19 mouse cellular contexts compared by ENCODE assay signal in the genomic region with DNA sequence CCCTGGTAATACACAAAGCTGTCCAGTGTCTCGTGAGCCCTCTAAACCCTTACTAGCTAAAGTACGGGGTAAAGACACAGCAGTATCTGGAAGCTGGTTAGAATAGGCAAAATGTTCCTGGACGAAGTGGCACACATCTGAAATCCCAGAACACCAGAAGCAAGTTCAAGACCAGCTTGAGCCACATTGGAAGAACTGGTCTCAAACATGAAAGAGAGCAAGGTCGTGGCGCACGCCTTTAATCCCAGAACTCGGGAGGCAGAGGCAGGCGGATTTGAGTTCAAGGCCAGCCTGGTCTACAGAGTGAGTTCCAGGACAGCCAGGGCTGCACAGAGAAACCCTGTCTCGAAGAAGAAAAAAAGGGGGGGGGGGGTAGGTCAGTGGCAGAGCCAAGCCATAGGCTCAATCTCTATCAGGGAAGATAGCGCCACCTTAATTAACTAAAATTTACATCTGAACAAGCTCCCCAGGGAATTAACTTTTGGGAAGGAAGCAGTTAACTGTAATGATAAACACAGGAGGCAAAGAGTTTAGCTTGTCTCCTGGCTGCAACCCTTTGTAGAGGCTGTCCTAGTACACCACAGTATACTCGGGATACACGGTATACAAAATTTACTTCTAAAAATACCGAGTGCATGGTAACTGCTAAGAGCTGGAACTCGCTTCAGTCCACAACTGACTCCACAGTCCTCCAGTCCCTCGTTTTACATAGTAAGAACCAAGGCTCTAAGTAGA. TPM values are rescaled to one million over a fixed set of nuclear protein-coding genes. Genes with fewer than 3 reads are reported as not detected.
DNase-seq lines count a peak whose midpoint lies in the region; ATAC-seq lines count a peak whose summit lies in the region.
"Had no signal": no experiment of that assay in that cellular context is flagged by ENCODE, and none has a peak within 500 bp of the region (broad histone marks: within the 10 kb centered on the region; RNA-seq: fewer than 3 reads in every experiment).

No protein-coding gene starts in this region.

- H3K9me3 ChIP-seq in heart, embryonic 13.5 days = no peaks in the 10 kb centered on the region
- no peaks in the 10 kb centered on the region for H3K9me3 ChIP-seq in midbrain, embryonic 11.5 days (ENCODE audit: control insufficient read depth, low read length)
- no peaks in the 10 kb centered on the region for H3K9me3 ChIP-seq in midbrain, embryonic 15.5 days
- H3K9me3 ChIP-seq in limb, embryonic 10.5 days (replicated peaks) = no peaks in the 10 kb centered on the region
- H3K9me3 ChIP-seq in stomach, embryonic 16.5 days (replicated peaks; ENCODE audit: control insufficient read depth, low read length) = no peaks in the 10 kb centered on the region
- H3K9me3 ChIP-seq in forebrain, embryonic 10.5 days = no peaks in the 10 kb centered on the region
- H3K9me3 ChIP-seq: heart, embryonic 15.5 days; neural tube, embryonic 12.5 days had no signal

- H3K27me3 ChIP-seq in heart, embryonic 13.5 days (replicated peaks) = 0 out of 2 replicates have a peak, but pooled peaks cover 5% of the 10 kb centered on the region
- no peaks in the 10 kb centered on the region for H3K27me3 ChIP-seq in midbrain, embryonic 11.5 days (ENCODE audit: control insufficient read depth, insufficient read depth, low read length)
- no peaks in the 10 kb centered on the region for H3K27me3 ChIP-seq in midbrain, embryonic 15.5 days (replicated peaks)
- peaks cover 57% of the 10 kb centered on the region for H3K27me3 ChIP-seq in limb, embryonic 10.5 days (ENCODE audit: low read depth, poor library complexity, severe bottlenecking)
- no peaks in the 10 kb centered on the region for H3K27me3 ChIP-seq in stomach, embryonic 16.5 days (ENCODE audit: control insufficient read depth, insufficient read depth, low read length)
- peaks cover 39% of the 10 kb centered on the region for H3K27me3 ChIP-seq in forebrain, embryonic 10.5 days (ENCODE audit: poor library complexity, severe bottlenecking)
- H3K27me3 ChIP-seq: heart, embryonic 15.5 days; neural tube, embryonic 12.5 days had no signal

- no peak overlapping the region for H3K9ac ChIP-seq in heart, embryonic 13.5 days
- H3K9ac ChIP-seq in midbrain, embryonic 11.5 days (ENCODE audit: low read length) = no peak overlapping the region
- H3K9ac ChIP-seq in midbrain, embryonic 15.5 days = no peak overlapping the region
- H3K9ac ChIP-seq in stomach, embryonic 16.5 days (ENCODE audit: low read length) = 0 out of 2 replicates have a peak overlapping the region, but pooled peaks have one; percentile 0
- H3K9ac ChIP-seq: heart, embryonic 15.5 days; neural tube, embryonic 12.5 days had no signal

- H3K4me3 ChIP-seq in heart, embryonic 13.5 days = no peak overlapping the region
- H3K4me3 ChIP-seq in midbrain, embryonic 11.5 days (ENCODE audit: low read depth, low read length) = no peak overlapping the region
- no peak overlapping the region for H3K4me3 ChIP-seq in midbrain, embryonic 15.5 days
- H3K4me3 ChIP-seq in limb, embryonic 10.5 days = no peak overlapping the region
- no peak overlapping the region for H3K4me3 ChIP-seq in stomach, embryonic 16.5 days (replicated peaks; ENCODE audit: low read length)
- H3K4me3 ChIP-seq in forebrain, embryonic 10.5 days = no peak overlapping the region
- H3K4me3 ChIP-seq: heart, embryonic 15.5 days; neural tube, embryonic 12.5 days had no signal

- no peak for ATAC-seq in heart, embryonic 13.5 days (ENCODE audit: extremely low read depth, insufficient number of reproducible peaks, low FRiP score, low TSS enrichment)
- ATAC-seq in midbrain, embryonic 11.5 days (ENCODE audit: low FRiP score) = no peak
- ATAC-seq in midbrain, embryonic 15.5 days (replicated peaks) = no peak
- no peak for ATAC-seq in stomach, embryonic 16.5 days (ENCODE audit: insufficient read depth, low FRiP score)
- ATAC-seq: forebrain, embryonic 14.5 days; hindbrain, postnatal 0 days; midbrain, embryonic 16.5 days had no signal

- WGBS in heart, embryonic 13.5 days = 47% methylated on average over 15 of the region's 15 CpGs
- WGBS in midbrain, embryonic 11.5 days = 49% methylated on average over 15 of the region's 15 CpGs
- 53% methylated on average over 15 of the region's 15 CpGs for WGBS in midbrain, embryonic 15.5 days
- 36% methylated on average over 15 of the region's 15 CpGs for WGBS in limb, embryonic 10.5 days
- WGBS in stomach, embryonic 16.5 days = 51% methylated on average over 15 of the region's 15 CpGs
- 43% methylated on average over 15 of the region's 15 CpGs for WGBS in forebrain, embryonic 10.5 days

- intact Hi-C loops in heart, postnatal 25 days (cut with DNase I) = no loop called here

- peaks cover 48% of the 10 kb centered on the region for H3K36me3 ChIP-seq in heart, embryonic 13.5 days
- H3K36me3 ChIP-seq in midbrain, embryonic 11.5 days (ENCODE audit: control insufficient read depth, insufficient read depth, low read length) = no peaks in the 10 kb centered on the region
- H3K36me3 ChIP-seq in midbrain, embryonic 15.5 days (replicated peaks) = no peaks in the 10 kb centered on the region
- peaks cover 16% of the 10 kb centered on the region for H3K36me3 ChIP-seq in limb, embryonic 10.5 days
- H3K36me3 ChIP-seq in stomach, embryonic 16.5 days (ENCODE audit: control insufficient read depth, insufficient read depth, low read length) = peaks cover 16% of the 10 kb centered on the region
- H3K36me3 ChIP-seq in forebrain, embryonic 10.5 days (replicated peaks) = peaks cover 13% of the 10 kb centered on the region
- H3K36me3 ChIP-seq: heart, embryonic 15.5 days; neural tube, embryonic 12.5 days had no signal

- peaks cover 55% of the 10 kb centered on the region for H3K4me1 ChIP-seq in heart, embryonic 13.5 days
- H3K4me1 ChIP-seq in midbrain, embryonic 11.5 days (ENCODE audit: control insufficient read depth, insufficient read depth, low read length) = peaks cover 4% of the 10 kb centered on the region; the same call in 1 of the 2 replicates
- no peaks in the 10 kb centered on the region for H3K4me1 ChIP-seq in midbrain, embryonic 15.5 days
- peaks cover 50% of the 10 kb centered on the region for H3K4me1 ChIP-seq in limb, embryonic 10.5 days
- H3K4me1 ChIP-seq in stomach, embryonic 16.5 days (ENCODE audit: control insufficient read depth, insufficient read depth, low read length) = peaks cover 48% of the 10 kb centered on the region
- H3K4me1 ChIP-seq in forebrain, embryonic 10.5 days = peaks cover 60% of the 10 kb centered on the region

- peak overlapping the region; percentile 33; the same call in 1 of the 2 replicates for H3K4me2 ChIP-seq in heart, embryonic 13.5 days
- H3K4me2 ChIP-seq in midbrain, embryonic 11.5 days = no peak overlapping the region
- no peak overlapping the region for H3K4me2 ChIP-seq in midbrain, embryonic 15.5 days
- no peak overlapping the region for H3K4me2 ChIP-seq in stomach, embryonic 16.5 days (ENCODE audit: low read depth, low read length)
- H3K4me2 ChIP-seq: neural tube, embryonic 12.5 days had no signal

- DNase-seq in heart, postnatal 25 days (ENCODE audit: low spot score) = no peak
- peak; percentile 80 for DNase-seq in midbrain, embryonic 11.5 days (ENCODE audit: low spot score, missing footprints)
- no peak for DNase-seq in limb, embryonic 10.5 days (ENCODE audit: low spot score)
- no peak for DNase-seq in adrenal gland, postnatal 14 days
- no peak for DNase-seq in forebrain, embryonic 10.5 days (ENCODE audit: extremely low spot score, low spot score)
- DNase-seq: cerebellum, adult 9-10 months; gastrocnemius, postnatal 14 days; spleen, adult 18-20 months had no signal

- 0 out of 2 replicates have a peak overlapping the region, but pooled peaks have one; percentile 12 for H3K27ac ChIP-seq in heart, embryonic 13.5 days (replicated peaks)
- H3K27ac ChIP-seq in midbrain, embryonic 11.5 days (ENCODE audit: low read depth, low read length) = no peak overlapping the region
- H3K27ac ChIP-seq in midbrain, embryonic 15.5 days = no peak overlapping the region
- 0 out of 2 replicates have a peak overlapping the region, but pooled peaks have one; percentile 26 for H3K27ac ChIP-seq in limb, embryonic 10.5 days
- H3K27ac ChIP-seq in stomach, embryonic 16.5 days (ENCODE audit: low read length) = peak overlapping the region; percentile 90; the same call in 1 of the 2 replicates
- H3K27ac ChIP-seq in forebrain, embryonic 10.5 days = no peak overlapping the region
- H3K27ac ChIP-seq: heart, embryonic 15.5 days; hindbrain, postnatal 0 days; macrophage; neural tube, embryonic 12.5 days had no signal

RNA-seq across cellular contexts. Expression of a gene that starts 13.6 kb away (rescaled TPM):
- polyA plus RNA-seq in heart, embryonic 13.5 days (2015; fragmentation: Nextera tagmentation; extraction: Ambion mirVana) = 36.6 and 46.5 TPM in 2 replicates
- 10 to 100 TPM; 19.7 to 22.4 TPM for total RNA-seq in heart, postnatal 25 days (2021)
- polyA plus RNA-seq in midbrain, embryonic 11.5 days (2014; fragmentation: Nextera tagmentation; extraction: Ambion mirVana) = 9.7 and 9.9 TPM in 2 replicates
- 6.7 and 7.1 TPM in 2 replicates for polyA plus RNA-seq in midbrain, embryonic 15.5 days (2015; fragmentation: Nextera tagmentation; extraction: Ambion mirVana)
- polyA plus RNA-seq in limb, embryonic 10.5 days (2016; fragmentation: Nextera tagmentation; extraction: Ambion mirVana) = 22.1 and 24.2 TPM in 2 replicates
- polyA plus RNA-seq in stomach, embryonic 16.5 days (2015; fragmentation: Nextera tagmentation; extraction: Ambion mirVana) = 150 and 173 TPM in 2 replicates
- total RNA-seq in adrenal gland, postnatal 14 days (2021) = 153 and 208 TPM in 2 replicates
- polyA plus RNA-seq in forebrain, embryonic 10.5 days (2016; fragmentation: Nextera tagmentation; extraction: Ambion mirVana) = 19.6 and 22.7 TPM in 2 replicates

RNA-seq across cellular contexts. Expression of a gene that starts 25.1 kb away (rescaled TPM):
- polyA plus RNA-seq in heart, embryonic 13.5 days (2015; fragmentation: Nextera tagmentation; extraction: Ambion mirVana) = 5.2 and 7.7 TPM in 2 replicates
- total RNA-seq in heart, postnatal 25 days (2021) = under 1 TPM; 0.42 to 0.52 TPM
- 0.10 and 0.23 TPM in 2 replicates for polyA plus RNA-seq in midbrain, embryonic 11.5 days (2014; fragmentation: Nextera tagmentation; extraction: Ambion mirVana)
- polyA plus RNA-seq in midbrain, embryonic 15.5 days (2015; fragmentation: Nextera tagmentation; extraction: Ambion mirVana) = 0.65 and 0.89 TPM in 2 replicates
- 0.15 and 3.0 TPM in 2 replicates for polyA plus RNA-seq in limb, embryonic 10.5 days (2016; fragmentation: Nextera tagmentation; extraction: Ambion mirVana)
- polyA plus RNA-seq in stomach, embryonic 16.5 days (2015; fragmentation: Nextera tagmentation; extraction: Ambion mirVana) = 6.4 and 8.9 TPM in 2 replicates
- 1.7 and 2.3 TPM in 2 replicates for total RNA-seq in adrenal gland, postnatal 14 days (2021)
- not detected in 2 replicates for polyA plus RNA-seq in forebrain, embryonic 10.5 days (2016; fragmentation: Nextera tagmentation; extraction: Ambion mirVana)
- polyA plus RNA-seq: macrophage had no signal

RNA-seq across cellular contexts. Expression of a gene that starts 26.7 kb away (rescaled TPM):
- 37.2 and 43.0 TPM in 2 replicates for polyA plus RNA-seq in heart, embryonic 13.5 days (2015; fragmentation: Nextera tagmentation; extraction: Ambion mirVana)
- total RNA-seq in heart, postnatal 25 days (2021) = 10 to 100 TPM; 22.2 to 26.8 TPM
- 62.0 and 63.6 TPM in 2 replicates for polyA plus RNA-seq in midbrain, embryonic 11.5 days (2014; fragmentation: Nextera tagmentation; extraction: Ambion mirVana)
- 87.9 and 90.5 TPM in 2 replicates for polyA plus RNA-seq in midbrain, embryonic 15.5 days (2015; fragmentation: Nextera tagmentation; extraction: Ambion mirVana)
- 54.4 and 54.5 TPM in 2 replicates for polyA plus RNA-seq in limb, embryonic 10.5 days (2016; fragmentation: Nextera tagmentation; extraction: Ambion mirVana)
- polyA plus RNA-seq in stomach, embryonic 16.5 days (2015; fragmentation: Nextera tagmentation; extraction: Ambion mirVana) = 48.1 and 49.4 TPM in 2 replicates
- 31.2 and 34.2 TPM in 2 replicates for total RNA-seq in adrenal gland, postnatal 14 days (2021)
- polyA plus RNA-seq in forebrain, embryonic 10.5 days (2016; fragmentation: Nextera tagmentation; extraction: Ambion mirVana) = 57.9 and 59.5 TPM in 2 replicates

RNA-seq across cellular contexts. Expression of a gene that starts 27.1 kb away (rescaled TPM):
- polyA plus RNA-seq in heart, embryonic 13.5 days (2015; fragmentation: Nextera tagmentation; extraction: Ambion mirVana) = 0.21 and 0.23 TPM in 2 replicates
- total RNA-seq in heart, postnatal 25 days (2021) = not detected
- not detected in 2 replicates for polyA plus RNA-seq in midbrain, embryonic 11.5 days (2014; fragmentation: Nextera tagmentation; extraction: Ambion mirVana)
- polyA plus RNA-seq in midbrain, embryonic 15.5 days (2015; fragmentation: Nextera tagmentation; extraction: Ambion mirVana) = 0.05 TPM in 1 of 2 replicates, not detected in the other
- 0.03 TPM in 1 of 2 replicates, not detected in the other for polyA plus RNA-seq in limb, embryonic 10.5 days (2016; fragmentation: Nextera tagmentation; extraction: Ambion mirVana)
- 41.3 and 45.2 TPM in 2 replicates for polyA plus RNA-seq in stomach, embryonic 16.5 days (2015; fragmentation: Nextera tagmentation; extraction: Ambion mirVana)
- not detected in 2 replicates for total RNA-seq in adrenal gland, postnatal 14 days (2021)
- polyA plus RNA-seq in forebrain, embryonic 10.5 days (2016; fragmentation: Nextera tagmentation; extraction: Ambion mirVana) = not detected in 2 replicates
- total RNA-seq: adrenal gland, adult 18-20 months; hindbrain, postnatal 0 days had no signal
- polyA plus RNA-seq: embryonic facial prominence, embryonic 11.5 days; forebrain, embryonic 14.5 days; macrophage had no signal

RNA-seq across cellular contexts. Expression of a gene that starts 30.7 kb away (rescaled TPM):
- polyA plus RNA-seq in heart, embryonic 13.5 days (2015; fragmentation: Nextera tagmentation; extraction: Ambion mirVana) = 8.7 and 11.7 TPM in 2 replicates
- 1 to 10 TPM; 1.4 to 2.5 TPM for total RNA-seq in heart, postnatal 25 days (2021)
- 4.7 and 5.0 TPM in 2 replicates for polyA plus RNA-seq in midbrain, embryonic 11.5 days (2014; fragmentation: Nextera tagmentation; extraction: Ambion mirVana)
- 2.4 and 3.5 TPM in 2 replicates for polyA plus RNA-seq in midbrain, embryonic 15.5 days (2015; fragmentation: Nextera tagmentation; extraction: Ambion mirVana)
- polyA plus RNA-seq in limb, embryonic 10.5 days (2016; fragmentation: Nextera tagmentation; extraction: Ambion mirVana) = 2.2 and 3.2 TPM in 2 replicates
- polyA plus RNA-seq in stomach, embryonic 16.5 days (2015; fragmentation: Nextera tagmentation; extraction: Ambion mirVana) = 17.2 and 19.2 TPM in 2 replicates
- total RNA-seq in adrenal gland, postnatal 14 days (2021) = 0.82 and 5.9 TPM in 2 replicates
- 2.0 and 3.0 TPM in 2 replicates for polyA plus RNA-seq in forebrain, embryonic 10.5 days (2016; fragmentation: Nextera tagmentation; extraction: Ambion mirVana)

Comparison
In these comparisons a context has a peak if more than half of its experiments do, and no peak if none do; other contexts are left out.
1. H3K27ac ChIP-seq: peak in heart, embryonic 13.5 days (single experiment), limb, embryonic 10.5 days (single experiment) and stomach, embryonic 16.5 days (single experiment); none in midbrain, embryonic 11.5 days (single experiment), midbrain, embryonic 15.5 days (single experiment) and forebrain, embryonic 10.5 days (single experiment).